Mouse (Mus musculus) cortical plate, adult 2 months (tissue): ENCODE data around the gene Glmn.

Experiments used
- CTCF ChIP-seq: fragments of 200-500 bp; IDR thresholded peaks from 2 replicates; pipeline ENCODE4 v1.5.1; 2011; ENCODE audit warnings: mild to moderate bottlenecking, control low read depth, low read length; ENCODE audit not compliant: insufficient read depth; ENCODE audit errors: extremely low read depth
- POLR2A ChIP-seq: fragments of 200-500 bp; IDR thresholded peaks from 2 replicates; pipeline ENCODE4 v1.6.1; 2011; ENCODE audit warnings: mild to moderate bottlenecking, low read length, control low read depth; ENCODE audit not compliant: insufficient read depth; ENCODE audit errors: extremely low read depth

- TF ChIP-seq CTCF (no peak), POLR2A (no peak)
These were observed 49.2 kb downstream of the Glmn start for GRCm38 (mm10) chr5:107548444-107548843.
